Mouse (Mus musculus) midbrain, embryonic 14.5 days (tissue): Measurements from ENCODE around the gene Mavs. TPM values are rescaled to one million over a fixed set of nuclear protein-coding genes. Genes with fewer than 3 reads are reported as not detected.

Experiments used
- microRNA-seq: library from miRNA; unstranded; fragments of <30 nt; microRNA quantifications from one replicate; pipeline ENCODE4, GENCODE M21; 2016
- polyA plus RNA-seq: library from polyadenylated mRNA; unstranded; fragments of >200 nt; fragmentation: Nextera tagmentation; extraction: Ambion mirVana; gene quantifications from 2 replicates; pipeline ENCODE4 v1.2.1, GENCODE M21; 2014

Gene Mavs
- polyA plus RNA-seq, 1 experiment from 2014 or later = 6.8 TPM

Small RNA genes within 50 kb of the gene (microRNA-seq; reads per million reads assigned to microRNA genes)
- gene Mir103-2 = 85.8 reads per million, percentile 54 among the genes with 10 or more reads in this experiment

Other genes with a start within 250 kb of the Mavs start
- gene Gfra4, start 191.0 kb upstream of the Mavs start, polyA plus RNA-seq = 37.8 and 41.7 TPM in 2 replicates
- 0.36 and 0.58 TPM in 2 replicates for gene Adam33, start 170.2 kb upstream of the Mavs start, polyA plus RNA-seq
- gene Siglec1, start 147.3 kb upstream of the Mavs start, polyA plus RNA-seq = 0.51 TPM in 1 of 2 replicates, not detected in the other
- gene Hspa12b, start 106.8 kb upstream of the Mavs start, polyA plus RNA-seq = 1.5 and 1.7 TPM in 2 replicates
- not detected in 2 replicates for gene Gm11037, start 100.6 kb upstream of the Mavs start, polyA plus RNA-seq
- gene 1700037H04Rik, start 74.0 kb upstream of the Mavs start, polyA plus RNA-seq = 76.4 and 85.7 TPM in 2 replicates
- 11.1 TPM in 2 replicates for gene Cenpb, start 54.0 kb upstream of the Mavs start, polyA plus RNA-seq
- gene Cdc25b, start 47.1 kb upstream of the Mavs start, polyA plus RNA-seq = 16.4 and 31.5 TPM in 2 replicates
- gene Spef1, start 46.8 kb upstream of the Mavs start, polyA plus RNA-seq = 11.3 and 14.1 TPM in 2 replicates
- gene Ap5s1, start 27.0 kb upstream of the Mavs start, polyA plus RNA-seq = 32.5 and 34.3 TPM in 2 replicates
- gene Pank2, start 28.4 kb downstream of the Mavs start, polyA plus RNA-seq = 26.4 and 34.9 TPM in 2 replicates
- gene Rnf24, start 118.8 kb downstream of the Mavs start, polyA plus RNA-seq = 19.6 and 21.2 TPM in 2 replicates